Mouse (Mus musculus): ENCODE measurements around the gene Sdf4.

Sdf4 gene

DNA sequence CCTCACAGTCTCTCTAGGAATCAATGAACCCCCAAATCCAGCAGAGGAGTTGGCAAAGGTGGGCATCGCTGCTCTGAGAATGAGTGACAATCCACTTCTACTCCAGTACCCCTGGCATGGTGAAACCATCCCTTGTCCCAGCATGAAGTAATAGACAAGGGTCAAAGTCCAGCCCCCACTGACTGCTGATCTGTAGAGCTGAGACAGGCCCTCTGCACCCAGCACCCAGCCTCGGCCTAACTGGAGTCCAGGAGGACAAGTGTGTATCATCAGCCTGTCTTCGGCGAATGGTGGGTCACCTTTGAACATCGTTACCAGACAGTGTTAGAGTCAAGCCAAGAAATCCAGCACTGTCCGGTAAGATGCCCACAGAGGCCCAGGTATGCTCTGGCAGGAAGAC lies 61.9 kb downstream of the Sdf4 start:
- DNase-seq (ENCODE audit: low read depth, low spot score): no peak

DNA sequence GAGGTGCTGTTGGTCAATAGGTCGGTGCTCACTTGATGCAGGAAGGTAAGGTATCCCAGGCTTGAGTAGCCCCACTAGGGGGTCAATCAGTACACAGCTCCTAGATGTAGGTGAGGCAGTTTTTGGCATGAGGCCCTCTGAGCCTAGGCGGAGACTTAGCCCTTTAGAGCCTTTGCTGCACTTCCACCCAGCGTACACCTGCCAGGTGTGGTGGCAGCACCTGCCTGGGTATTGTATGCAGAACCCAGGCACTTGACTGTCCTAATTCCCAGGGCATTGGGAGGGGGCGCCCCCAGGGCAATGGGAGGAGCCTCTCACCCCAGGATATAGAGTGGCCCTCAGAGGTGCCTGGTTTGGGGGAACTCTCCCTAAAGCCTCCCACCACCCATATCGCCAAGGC lies 62.5 kb downstream of the Sdf4 start:
- DNase-seq (ENCODE audit: low read depth, low spot score): no peak

DNA sequence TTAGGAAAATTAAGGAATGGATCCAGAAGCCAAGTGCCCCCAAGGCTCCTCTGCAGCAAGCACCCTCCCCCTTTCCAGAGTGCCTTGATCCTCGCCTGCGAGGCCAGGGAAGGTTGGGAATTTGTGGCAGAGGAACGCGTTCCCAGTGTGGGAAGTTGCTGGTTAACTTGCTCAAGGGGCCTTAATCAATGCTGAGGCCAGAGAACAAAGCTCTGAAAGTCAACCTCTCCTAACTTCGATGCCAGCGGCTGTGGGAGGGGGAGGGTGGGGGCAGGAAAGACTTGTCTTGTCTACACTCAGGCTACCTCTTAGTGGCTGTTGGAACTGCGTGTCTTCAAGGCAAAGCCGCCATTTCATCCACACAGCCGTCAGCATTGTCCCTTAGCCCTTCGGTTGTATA lies 65.0 kb downstream of the Sdf4 start:
- DNase-seq (ENCODE audit: low read depth, low spot score): no peak

DNA sequence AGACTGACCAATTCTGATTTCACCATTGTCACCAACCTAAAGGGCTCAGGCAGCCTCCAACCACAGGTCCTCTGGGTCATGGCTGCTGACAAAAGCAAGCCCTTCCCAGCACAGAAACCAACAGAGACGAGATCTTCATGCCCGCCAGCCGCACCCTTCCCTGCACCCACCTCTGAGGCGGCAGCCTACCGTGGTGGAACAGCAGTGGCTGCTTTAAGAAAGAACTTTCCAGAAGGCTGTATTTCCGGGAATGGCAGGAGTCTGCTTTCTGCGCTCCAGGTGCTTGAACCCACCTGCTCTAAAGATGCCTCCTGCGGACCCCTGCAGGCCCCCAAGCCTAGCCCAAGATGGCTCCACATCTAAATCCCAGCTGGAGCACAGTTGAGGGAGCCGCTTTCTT lies 66.2 kb downstream of the Sdf4 start:
- DNase-seq (ENCODE audit: low read depth, low spot score): no peak

DNA sequence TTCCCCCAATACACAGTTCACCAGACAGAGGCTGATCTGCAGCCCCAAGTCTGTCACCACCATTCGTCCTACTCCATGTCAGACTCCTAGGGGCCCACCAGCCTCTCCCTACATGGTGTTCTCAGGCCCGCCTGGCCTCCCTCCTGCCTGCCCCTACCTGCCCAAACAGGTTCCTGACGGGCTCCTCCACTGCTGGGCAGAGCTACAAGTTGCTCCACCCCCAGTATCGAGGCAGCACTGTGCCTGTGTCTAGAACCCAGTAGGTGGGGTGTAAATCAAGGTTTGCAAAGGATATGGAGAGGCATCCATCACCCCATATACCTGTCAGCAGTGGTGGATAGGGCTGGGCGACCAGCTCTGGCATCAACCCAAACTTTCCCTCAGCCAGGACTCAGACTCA lies 66.6 kb downstream of the Sdf4 start, which contains the start of gene Ttll10:
Gene Ttll10, minus strand, starts transcription at position 154 of the 400 bp plus-strand sequence.
- DNase-seq (ENCODE audit: low read depth, low spot score): peak; percentile 43

DNA sequence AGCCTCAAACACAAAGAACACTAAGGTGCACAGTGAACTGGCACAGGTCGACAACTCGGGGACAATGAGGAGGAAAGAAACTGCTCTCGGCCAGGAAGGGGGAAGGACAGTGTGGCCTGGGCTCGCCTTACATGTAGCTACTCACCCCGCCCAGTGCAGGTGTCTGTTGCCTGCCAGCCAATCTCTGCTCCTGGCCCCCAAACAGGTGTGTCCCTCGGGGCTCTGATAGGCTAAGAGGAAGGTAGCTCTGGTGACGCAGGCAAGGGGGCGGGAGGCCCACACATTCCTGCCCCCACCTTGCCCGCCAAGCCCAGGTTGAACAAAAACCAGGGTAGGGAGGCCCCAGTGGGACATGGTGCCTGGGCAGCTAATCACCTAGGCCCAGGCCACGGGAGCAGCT lies 67.0 kb downstream of the Sdf4 start:
- DNase-seq (ENCODE audit: low read depth, low spot score): peak; percentile 71
